Mouse (Mus musculus): ENCODE measurements around the gene Rtl8c.
"Not testable (repeated sequence)": the region's sequence is repeated elsewhere in the genome, so short reads cannot be mapped to it uniquely, and the experiment has no call there.

The Rtl8c gene

DNA sequence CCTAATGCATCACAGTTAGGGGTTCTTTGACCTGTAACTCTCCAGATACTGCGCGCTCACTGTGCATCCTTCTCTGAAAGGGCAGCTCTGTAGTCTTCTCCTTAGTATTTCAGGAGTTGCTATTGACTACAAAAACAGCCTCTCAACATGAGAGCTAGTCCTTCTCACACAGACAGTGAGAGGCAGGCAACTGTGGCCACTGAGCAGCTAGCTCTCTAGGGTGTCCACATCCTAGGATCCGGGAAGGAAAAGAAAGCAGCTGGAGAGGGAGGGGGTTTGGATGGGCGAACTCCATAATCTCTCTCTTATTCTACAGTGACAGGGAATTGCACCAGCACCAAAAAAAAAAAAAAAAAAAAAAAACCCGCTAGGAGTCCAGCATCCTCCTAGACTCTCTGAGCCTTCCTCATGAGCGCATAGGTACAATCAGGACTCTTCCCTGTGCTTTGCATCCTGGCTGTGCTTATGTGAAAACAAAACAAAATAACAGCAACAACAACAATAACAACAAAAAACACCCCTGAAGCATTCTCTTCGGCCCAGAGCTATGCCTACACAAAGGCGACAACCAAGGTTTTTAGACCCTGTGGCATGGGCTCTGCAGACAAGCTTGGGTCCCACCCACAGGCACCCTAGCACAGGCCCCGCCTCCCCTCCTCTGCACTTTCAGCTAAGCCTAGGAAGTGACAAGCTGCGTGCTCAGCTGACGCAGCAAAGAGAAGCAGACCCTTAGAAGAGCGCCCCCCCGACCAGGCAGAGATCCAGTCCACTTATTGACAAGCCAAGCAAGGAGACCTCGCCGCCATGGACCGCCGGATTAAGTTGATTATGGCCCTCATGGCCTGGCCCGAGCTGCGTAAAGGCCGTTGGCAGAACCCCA, at the start of gene Rtl8c:
Gene Rtl8c (plus strand): TSS at position 791 of the 880 bp plus-strand sequence.
- DNase-seq (ENCODE audit: low spot score), result peak; percentile 75

- no peak for DNase-seq (ENCODE audit: low spot score)
These were observed 28.5 kb upstream of the Rtl8c start for GRCm38 (mm10) chrX:53579311-53579710.

DNA sequence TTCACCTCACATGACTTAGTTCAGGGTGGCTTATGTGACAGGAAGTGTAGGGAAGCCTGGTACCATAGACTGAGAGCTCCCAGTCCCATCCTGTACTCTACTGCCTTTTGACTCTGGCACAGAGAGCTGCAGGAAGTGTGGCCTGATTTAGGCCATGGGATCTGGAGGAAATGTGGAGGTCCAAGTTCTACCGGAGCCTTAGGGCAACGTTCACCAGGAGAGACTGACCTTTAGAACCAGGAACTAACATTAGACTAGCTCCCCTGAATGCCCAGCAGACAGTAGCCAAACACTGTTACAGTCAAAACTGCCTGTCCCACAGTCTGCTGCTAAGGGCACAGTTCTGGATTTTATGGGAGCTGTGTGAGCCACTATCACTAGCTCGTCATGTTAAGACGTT, 26.4 kb upstream of the Rtl8c start:
- not testable (repeated sequence) for DNase-seq (ENCODE audit: low spot score)

- not testable (repeated sequence) for DNase-seq (ENCODE audit: low spot score)
These were observed 24.4 kb upstream of the Rtl8c start for GRCm38 (mm10) chrX:53583404-53583803.

DNA sequence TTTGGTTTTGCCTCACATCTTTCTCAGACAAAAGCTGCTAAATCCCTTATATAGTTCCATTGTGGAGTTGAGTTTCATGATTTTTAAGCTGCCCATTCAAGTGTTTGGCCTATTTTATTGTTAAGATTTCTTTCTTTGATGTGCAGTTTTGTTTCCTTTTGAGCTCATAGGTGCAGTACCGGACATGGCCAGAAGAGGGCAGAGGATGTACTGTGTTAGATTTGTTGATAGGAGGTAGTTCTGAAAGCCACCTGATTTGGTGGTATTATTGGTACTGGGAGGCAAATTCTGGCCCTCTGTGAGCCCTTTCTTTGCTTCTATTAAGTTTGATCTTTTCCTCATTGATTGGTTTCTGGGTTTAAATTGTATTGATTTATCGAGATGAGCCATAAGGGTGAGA, 7.8 kb upstream of the Rtl8c start:
- DNase-seq (ENCODE audit: low spot score), result not testable (repeated sequence)

- DNase-seq (ENCODE audit: low spot score), result not testable (repeated sequence)
These were observed 1.7 kb upstream of the Rtl8c start for GRCm38 (mm10) chrX:53606176-53606575.

DNA sequence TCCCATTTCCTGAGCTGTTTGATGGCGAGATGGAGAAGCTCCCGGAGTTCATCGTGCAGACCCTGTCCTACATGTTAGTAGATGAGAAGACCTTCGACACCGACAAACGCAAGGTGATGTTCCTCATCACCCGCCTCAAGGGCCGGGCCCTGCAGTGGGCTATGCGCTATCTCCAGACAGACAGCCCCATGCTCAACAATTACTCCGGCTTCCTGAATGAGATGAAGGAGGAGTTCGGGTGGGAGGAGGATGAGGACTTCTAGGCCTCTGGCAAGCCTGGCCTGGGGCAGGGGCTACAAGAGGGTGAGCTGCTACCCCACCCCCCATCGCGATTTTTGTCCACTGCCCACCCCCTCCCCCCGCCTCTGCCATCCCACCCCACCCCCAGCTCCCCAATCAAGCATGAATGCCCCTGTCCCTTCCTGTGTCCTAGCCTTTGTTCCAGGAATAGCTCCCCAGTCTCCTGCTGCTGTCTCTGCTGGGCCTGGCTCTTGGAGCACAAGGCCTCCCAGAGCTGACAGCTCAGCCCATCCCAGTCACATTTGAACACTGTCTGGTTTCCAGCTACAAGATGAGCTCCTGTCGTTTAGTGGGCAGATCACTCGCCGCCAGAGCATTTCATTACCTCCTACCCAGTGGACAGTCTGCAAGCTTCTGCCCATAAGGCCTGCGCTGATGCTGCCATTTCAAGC, 436 bp downstream of the Rtl8c start:
- DNase-seq (ENCODE audit: low spot score), result peak; percentile 24

GRCm38 (mm10) chrX:53608879-53609278, 1.0 kb downstream of the Rtl8c start, which contains the start of gene Gm14597:
TSS of gene Gm14597 (minus strand) at chrX:53608979.
- DNase-seq (ENCODE audit: low spot score), result not testable (repeated sequence)

GRCm38 (mm10) chrX:53610571-53610970, 2.7 kb downstream of the Rtl8c start:
- DNase-seq (ENCODE audit: low spot score), result peak; percentile 84

- not testable (repeated sequence) for DNase-seq (ENCODE audit: low spot score)
These were observed 3.6 kb downstream of the Rtl8c start for GRCm38 (mm10) chrX:53611395-53611794.

DNA sequence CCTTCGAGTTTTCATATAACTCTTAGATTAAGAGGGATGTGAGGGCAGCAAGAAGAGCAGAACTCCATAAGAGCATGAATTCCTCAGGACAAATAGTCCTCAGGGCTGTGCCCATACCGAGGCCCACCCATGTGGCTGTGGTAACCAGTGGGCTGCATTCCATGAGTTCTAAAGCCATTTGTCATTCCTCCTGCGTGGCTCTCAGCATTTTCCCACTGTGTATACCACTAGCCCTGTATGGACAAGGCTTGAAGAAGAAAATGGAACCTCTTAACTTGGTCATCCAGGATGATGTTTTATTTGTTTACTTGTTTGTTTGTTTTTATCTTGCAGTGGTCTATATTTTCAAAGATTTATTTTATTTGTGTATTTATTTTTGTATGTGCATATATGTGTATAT, 30.3 kb downstream of the Rtl8c start:
- DNase-seq (ENCODE audit: low spot score), result not testable (repeated sequence)

DNA sequence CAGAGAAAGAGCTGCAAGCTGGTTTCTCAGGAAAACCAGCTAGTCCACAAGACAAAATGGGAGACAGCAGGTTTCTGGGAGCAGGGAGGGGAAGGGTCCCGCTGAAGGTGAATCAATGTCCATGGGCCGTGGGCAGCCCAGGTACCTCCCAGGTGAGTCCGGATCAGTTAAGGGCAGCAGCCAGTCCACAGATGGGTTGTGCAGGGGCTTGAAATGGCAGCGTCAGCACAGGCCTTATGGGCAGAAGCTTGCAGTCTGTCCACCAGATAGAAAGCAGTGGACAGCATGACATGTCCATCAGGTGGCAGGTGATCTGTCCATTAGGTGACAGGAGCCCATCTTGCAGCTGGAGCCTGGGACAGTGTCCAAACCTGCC, 34.8 kb downstream of the Rtl8c start:
- DNase-seq (ENCODE audit: low spot score), result not testable (repeated sequence)

- DNase-seq (ENCODE audit: low spot score), result peak; percentile 80
These were observed 35.4 kb downstream of the Rtl8c start, which contains the start of gene Rtl8a for GRCm38 (mm10) chrX:53642980-53643961. TSS of gene Rtl8a (minus strand) at chrX:53643682.

GRCm38 (mm10) chrX:53645885-53646284, 38.1 kb downstream of the Rtl8c start:
- DNase-seq (ENCODE audit: low spot score), result no peak

DNA sequence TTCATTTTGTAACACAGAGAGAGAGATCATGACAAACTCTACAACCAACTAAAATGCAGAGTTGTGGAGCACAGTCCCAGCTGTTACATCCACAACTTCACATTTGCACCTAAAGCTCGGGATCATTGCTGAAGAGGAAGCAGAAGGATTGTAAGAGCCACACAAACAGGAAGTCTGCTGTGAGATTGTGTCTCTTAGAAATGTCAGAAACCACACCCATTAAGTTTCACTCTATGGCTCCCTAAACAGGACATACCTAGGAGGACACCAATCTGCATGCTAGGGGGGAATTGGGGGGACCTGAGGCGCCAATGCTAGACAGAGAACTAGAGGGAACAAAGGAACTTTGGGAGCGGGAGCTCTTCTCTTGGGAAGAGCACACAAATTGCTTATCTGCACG, 45.1 kb downstream of the Rtl8c start:
- not testable (repeated sequence) for DNase-seq (ENCODE audit: low spot score)
